Mouse (Mus musculus) neural tube, embryonic 13.5 days (tissue): ENCODE results near the gene Actg1. TPM values are rescaled to one million over a fixed set of nuclear protein-coding genes. Genes with fewer than 3 reads are reported as not detected.

Experiments used
- ATAC-seq: fragments of 200-750 bp; cut with Nextera tagmentation; 2 replicates; pipeline ENCODE4 v1.8.0; 2017; ENCODE audit warnings: low read depth, mild to moderate bottlenecking, moderate TSS enrichment, moderate library complexity
- H3K27ac ChIP-seq: fragments of 300-500 bp; sonication (generic); replicated peaks from 2 replicates; pipeline ENCODE4 v1.5.1; 2015; ENCODE audit warnings: moderate library complexity, mild to moderate bottlenecking, inconsistent platforms
- H3K27me3 ChIP-seq: fragments of 300-500 bp; sonication (generic); 2 replicates; pipeline ENCODE4 v1.6.1; 2015; ENCODE audit warnings: mild to moderate bottlenecking, inconsistent platforms
- H3K36me3 ChIP-seq: fragments of 300-500 bp; sonication (generic); 2 replicates; pipeline ENCODE4 v1.6.1; 2015; ENCODE audit warnings: mild to moderate bottlenecking, inconsistent platforms
- H3K4me1 ChIP-seq: fragments of 300-500 bp; sonication (generic); replicated peaks from 2 replicates; pipeline ENCODE4 v1.6.1; 2015; ENCODE audit warnings: inconsistent platforms
- H3K4me2 ChIP-seq: fragments of 300-500 bp; sonication (generic); 2 replicates; pipeline ENCODE4 v1.6.1; 2015; ENCODE audit warnings: inconsistent platforms, mild to moderate bottlenecking, moderate library complexity
- H3K4me3 ChIP-seq: fragments of 300-500 bp; sonication (generic); 2 replicates; pipeline ENCODE4 v1.5.1; 2015; ENCODE audit warnings: mild to moderate bottlenecking, inconsistent platforms
- H3K9ac ChIP-seq: fragments of 300-500 bp; sonication (generic); 2 replicates; pipeline ENCODE4 v1.6.1; 2015; ENCODE audit warnings: moderate library complexity, mild to moderate bottlenecking, inconsistent platforms
- H3K9me3 ChIP-seq: fragments of 300-500 bp; sonication (generic); 2 replicates; pipeline ENCODE4 v1.6.1; 2016; ENCODE audit warnings: inconsistent platforms
- WGBS: fragments of 180-500 bp; shearing (Covaris S2); methylation state at CpG from one replicate; pipeline ENCODE4 v1.1.7; 2015; 5-methylcytosine and 5-hydroxymethylcytosine counted together
- microRNA-seq: library from miRNA; unstranded; fragments of <30 nt; microRNA quantifications from one replicate; pipeline ENCODE4, GENCODE M21; 2016
- polyA plus RNA-seq: library from polyadenylated mRNA; unstranded; fragments of >200 nt; fragmentation: Nextera tagmentation; extraction: Ambion mirVana; gene quantifications from 2 replicates; pipeline ENCODE4 v1.2.1, GENCODE M21; 2015

The Actg1 gene
- polyA plus RNA-seq, 1 experiment from 2014 or later = 3,979 TPM

DNA sequence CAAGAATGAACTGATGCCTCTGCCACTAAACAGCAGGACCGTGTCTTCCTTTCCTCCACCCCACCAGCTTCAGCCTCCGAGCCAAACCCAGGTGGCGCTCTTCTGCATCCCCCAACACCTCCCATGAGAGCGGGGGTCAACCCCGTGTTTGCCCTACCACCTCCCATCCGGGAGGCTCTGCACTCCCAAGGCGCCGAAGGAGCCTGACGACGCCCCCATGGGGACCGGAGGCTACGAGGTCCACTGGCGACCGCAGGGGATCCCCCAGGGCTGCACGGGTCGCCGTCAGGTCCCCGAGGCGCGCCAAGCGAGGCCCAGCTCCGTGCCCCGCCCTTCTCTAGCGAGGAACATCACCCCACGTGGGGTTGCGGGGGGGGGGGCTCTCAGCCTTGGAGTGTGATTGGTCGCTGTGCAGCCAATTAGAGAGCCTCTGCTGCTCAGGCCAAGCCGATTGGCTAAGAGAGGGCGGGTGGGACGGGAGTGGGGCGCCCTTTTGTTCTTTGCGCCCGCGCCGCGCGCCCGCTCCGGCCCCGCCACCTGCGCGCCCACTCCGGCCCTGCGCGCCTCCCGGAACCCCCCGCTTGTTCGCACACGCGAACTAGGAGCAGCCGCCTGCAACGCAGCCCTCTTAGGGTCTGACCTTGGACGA lies 43.3 kb downstream of the Actg1 start:
- Histone ChIP-seq H3K27ac (peak overlapping the region; percentile 94), H3K4me2 (peak overlapping the region; percentile 72), H3K4me1 (peaks cover 62% of the 10 kb centered on the region), H3K27me3 (peaks cover 22% of the 10 kb centered on the region), H3K4me3 (peak overlapping the region; percentile 48), H3K9me3 (no peaks in the 10 kb centered on the region), H3K9ac (peak overlapping the region; percentile 79), H3K36me3 (no peaks in the 10 kb centered on the region)
- ATAC-seq = peak; percentile 93
- WGBS = 4% methylated on average over 42 of the region's 53 CpGs

- Histone ChIP-seq H3K36me3 (no peaks in the 10 kb centered on the region), H3K9ac (peak overlapping the region; percentile 79; the same call in 1 of the 2 replicates), H3K4me2 (peak overlapping the region; percentile 72), H3K9me3 (no peaks in the 10 kb centered on the region), H3K4me1 (peaks cover 65% of the 10 kb centered on the region), H3K27me3 (peaks cover 23% of the 10 kb centered on the region), H3K27ac (peak overlapping the region; percentile 94), H3K4me3 (peak overlapping the region; percentile 48; the same call in 1 of the 2 replicates)
- ATAC-seq = 0 out of 2 replicates have a peak, but pooled peaks have one; percentile 1
- 22% methylated on average over 5 of the region's 5 CpGs for WGBS
Measured at GRCm38 (mm10) chr11:120304350-120304694, 44.0 kb downstream of the Actg1 start.

GRCm38 (mm10) chr11:120303559-120304349 lies 44.6 kb downstream of the Actg1 start:
- H3K36me3 ChIP-seq = no peaks in the 10 kb centered on the region
- 91% methylated on average over 21 of the region's 21 CpGs for WGBS
- peak overlapping the region; percentile 94; the same call in 1 of the 2 replicates for H3K27ac ChIP-seq
- H3K27me3 ChIP-seq = peaks cover 29% of the 10 kb centered on the region
- H3K4me3 ChIP-seq = no peak overlapping the region
- no peak for ATAC-seq
- peaks cover 62% of the 10 kb centered on the region for H3K4me1 ChIP-seq
- no peak overlapping the region for H3K9ac ChIP-seq
- H3K9me3 ChIP-seq = no peaks in the 10 kb centered on the region
- no peak overlapping the region for H3K4me2 ChIP-seq

GRCm38 (mm10) chr11:120303119-120303518 lies 45.2 kb downstream of the Actg1 start:
- no peaks in the 10 kb centered on the region for H3K36me3 ChIP-seq
- H3K4me1 ChIP-seq = peaks cover 59% of the 10 kb centered on the region
- ATAC-seq = no peak
- no peaks in the 10 kb centered on the region for H3K9me3 ChIP-seq
- 74% methylated on average over 9 of the region's 9 CpGs for WGBS
- peaks cover 29% of the 10 kb centered on the region for H3K27me3 ChIP-seq
- H3K9ac ChIP-seq = no peak overlapping the region
- H3K27ac ChIP-seq = no peak overlapping the region
- H3K4me3 ChIP-seq = no peak overlapping the region
- no peak overlapping the region for H3K4me2 ChIP-seq

DNA sequence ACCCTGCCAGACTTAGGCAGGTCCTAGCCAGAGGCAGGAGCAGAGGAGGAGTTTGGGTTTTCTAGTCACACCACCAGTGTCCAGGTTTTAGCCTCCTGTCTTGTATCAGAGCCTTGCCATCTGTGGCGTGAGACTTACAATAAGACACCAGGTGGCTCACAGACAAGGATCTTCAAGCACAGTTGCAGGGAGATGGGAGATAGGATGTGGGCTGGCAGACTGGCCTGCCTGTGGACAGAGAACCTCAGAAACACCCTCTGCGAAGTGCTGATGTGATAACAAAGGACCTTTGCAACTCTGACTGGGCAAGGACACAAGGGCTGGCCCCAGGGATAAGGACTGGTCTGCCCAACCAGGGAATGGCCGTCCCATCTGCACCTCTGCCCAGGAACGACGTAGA lies 48.9 kb downstream of the Actg1 start:
- WGBS = 66% methylated on average over 5 of the region's 5 CpGs
- H3K27ac ChIP-seq = no peak overlapping the region
- no peak overlapping the region for H3K9ac ChIP-seq
- no peaks in the 10 kb centered on the region for H3K9me3 ChIP-seq
- no peak for ATAC-seq
- peaks cover 24% of the 10 kb centered on the region for H3K27me3 ChIP-seq
- peaks cover 59% of the 10 kb centered on the region for H3K4me1 ChIP-seq
- H3K36me3 ChIP-seq = no peaks in the 10 kb centered on the region
- no peak overlapping the region for H3K4me2 ChIP-seq
- H3K4me3 ChIP-seq = no peak overlapping the region

DNA sequence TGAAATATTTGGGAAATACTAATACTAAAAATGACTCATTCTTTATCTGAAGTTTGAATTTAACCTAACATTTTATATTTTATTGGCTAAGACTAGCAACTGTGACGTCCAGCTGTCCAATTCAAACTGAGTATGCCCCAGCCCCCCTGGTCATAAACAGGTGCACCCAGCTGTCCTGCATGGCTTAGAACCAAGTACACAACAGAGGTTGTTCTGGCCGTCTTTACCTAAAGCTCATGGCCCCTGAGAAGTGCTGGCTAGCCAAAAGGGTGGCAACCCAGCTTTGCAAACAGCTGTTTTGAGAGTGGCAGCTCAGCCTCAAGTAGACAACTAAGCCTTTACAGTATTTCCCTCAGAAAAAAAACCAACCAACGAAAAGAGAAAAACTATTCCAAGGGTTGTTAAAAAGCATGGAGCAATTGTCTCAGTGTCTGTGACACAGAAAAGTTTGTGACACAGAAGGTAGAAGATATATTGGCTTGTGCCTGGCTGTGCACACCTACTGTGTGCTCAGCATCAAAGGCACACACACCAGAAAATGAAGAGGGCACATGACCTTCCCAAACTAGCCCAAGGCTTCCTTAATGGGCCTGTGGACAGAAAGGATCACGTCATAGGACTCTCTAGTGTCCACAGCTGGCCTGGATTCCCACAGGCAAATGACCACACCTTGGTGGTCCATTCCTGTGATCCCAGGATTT lies 49.8 kb downstream of the Actg1 start:
- Histone ChIP-seq H3K9ac (no peak overlapping the region), H3K4me2 (no peak overlapping the region), H3K36me3 (no peaks in the 10 kb centered on the region), H3K9me3 (no peaks in the 10 kb centered on the region), H3K4me1 (peaks cover 59% of the 10 kb centered on the region), H3K27me3 (peaks cover 20% of the 10 kb centered on the region), H3K4me3 (no peak overlapping the region), H3K27ac (no peak overlapping the region)
- 77% methylated on average over 4 of the region's 4 CpGs for WGBS
- no peak for ATAC-seq

GRCm38 (mm10) chr11:120297767-120298166 lies 50.6 kb downstream of the Actg1 start:
- peaks cover 60% of the 10 kb centered on the region for H3K4me1 ChIP-seq
- no peak for ATAC-seq
- H3K4me3 ChIP-seq = no peak overlapping the region
- peaks cover 4% of the 10 kb centered on the region; the same call in 1 of the 2 replicates for H3K36me3 ChIP-seq
- H3K9ac ChIP-seq = no peak overlapping the region
- no peak overlapping the region for H3K4me2 ChIP-seq
- no peak overlapping the region for H3K27ac ChIP-seq
- WGBS = 70% methylated on average over 7 of the region's 7 CpGs
- H3K9me3 ChIP-seq = no peaks in the 10 kb centered on the region
- H3K27me3 ChIP-seq = peaks cover 18% of the 10 kb centered on the region; the same call in 1 of the 2 replicates

DNA sequence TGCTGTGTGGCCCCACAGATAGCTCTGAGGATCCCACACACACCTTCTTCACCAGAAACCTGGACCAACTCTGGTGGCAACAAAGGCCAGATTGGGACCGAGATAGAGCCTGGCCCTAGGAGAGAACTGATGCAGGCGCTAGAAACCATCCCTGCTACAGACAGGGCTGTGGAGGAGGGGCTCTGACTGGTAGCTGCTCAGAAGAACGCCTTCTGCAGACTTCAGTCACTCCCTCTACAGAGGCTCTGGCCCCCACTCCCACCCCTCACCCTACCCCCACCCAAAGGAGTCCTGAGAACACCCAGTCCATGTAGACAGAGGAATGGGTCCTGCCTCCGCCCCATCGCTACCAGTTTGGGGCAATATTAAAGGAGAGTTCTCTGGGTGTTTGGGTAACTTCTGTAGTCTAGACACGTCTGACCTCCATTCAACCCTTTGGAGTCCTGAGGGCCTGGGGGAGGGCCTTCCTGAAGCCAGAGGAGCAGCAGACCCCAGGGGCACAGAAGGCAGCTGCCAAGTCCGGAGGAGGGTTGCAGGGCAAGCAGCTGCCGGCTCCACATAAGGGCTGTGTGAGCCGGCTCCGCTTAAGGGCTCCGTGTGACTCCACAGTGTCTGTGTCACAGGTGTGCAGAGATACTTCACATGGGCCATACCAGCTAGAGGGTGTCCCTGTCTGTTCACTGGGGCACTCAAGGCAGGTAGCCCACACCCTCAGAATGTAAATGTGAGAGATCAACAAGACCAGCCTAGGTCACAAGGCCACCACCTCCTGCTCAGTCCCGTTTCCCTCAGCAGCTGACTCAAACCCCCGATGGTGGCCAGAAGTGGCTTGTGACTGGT lies 51.8 kb downstream of the Actg1 start:
- 29% methylated on average over 13 of the region's 13 CpGs for WGBS
- Histone ChIP-seq H3K27ac (peak overlapping the region; percentile 18; the same call in 1 of the 2 replicates), H3K9ac (no peak overlapping the region), H3K4me2 (no peak overlapping the region), H3K36me3 (peaks cover 10% of the 10 kb centered on the region; the same call in 1 of the 2 replicates), H3K4me3 (no peak overlapping the region), H3K9me3 (no peaks in the 10 kb centered on the region), H3K27me3 (peaks cover 10% of the 10 kb centered on the region; the same call in 1 of the 2 replicates), H3K4me1 (peaks cover 47% of the 10 kb centered on the region)
- peak; percentile 62 for ATAC-seq

Small RNA genes within 50 kb of the gene (microRNA-seq; reads per million reads assigned to microRNA genes)
- gene Gm23419 (not detected), gene Mir6935 (1.9 reads per million, percentile 6 among the genes with 10 or more reads in this experiment)

Other genes with a start within 250 kb of the Actg1 start
- 20.6 and 21.7 TPM in 2 replicates for gene Tepsin, start 249.8 kb downstream of the Actg1 start, polyA plus RNA-seq
- 38.0 and 45.6 TPM in 2 replicates for gene Ndufaf8, start 249.6 kb downstream of the Actg1 start, polyA plus RNA-seq
- gene Slc38a10, start 197.2 kb downstream of the Actg1 start, polyA plus RNA-seq = 103 and 108 TPM in 2 replicates
- gene Bahcc1, start 115.6 kb downstream of the Actg1 start, polyA plus RNA-seq = 13.6 and 15.3 TPM in 2 replicates
- gene Fscn2, start 13.0 kb upstream of the Actg1 start, polyA plus RNA-seq = 1.3 and 1.5 TPM in 2 replicates
- gene Faap100, start 30.2 kb upstream of the Actg1 start, polyA plus RNA-seq = 53.9 and 59.7 TPM in 2 replicates
- gene Nploc4, start 89.2 kb upstream of the Actg1 start, polyA plus RNA-seq = 33.5 and 33.8 TPM in 2 replicates
- gene Tspan10, start 94.1 kb upstream of the Actg1 start, polyA plus RNA-seq = not detected in 2 replicates
- 0.29 and 0.34 TPM in 2 replicates for gene Pde6g, start 105.0 kb upstream of the Actg1 start, polyA plus RNA-seq
- gene Oxld1, start 109.5 kb upstream of the Actg1 start, polyA plus RNA-seq = 8.5 and 10.4 TPM in 2 replicates
- gene Ccdc137, start 109.6 kb upstream of the Actg1 start, polyA plus RNA-seq = 26.3 and 26.9 TPM in 2 replicates
- gene Arl16, start 119.1 kb upstream of the Actg1 start, polyA plus RNA-seq = 64.8 and 70.8 TPM in 2 replicates
- 123 and 124 TPM in 2 replicates for gene Mrpl12, start 136.1 kb upstream of the Actg1 start, polyA plus RNA-seq
- 29.3 and 31.1 TPM in 2 replicates for gene Slc25a10, start 143.3 kb upstream of the Actg1 start, polyA plus RNA-seq
- gene Gcgr, start 182.2 kb upstream of the Actg1 start, polyA plus RNA-seq = 0.20 and 0.28 TPM in 2 replicates
- gene Mcrip1, start 201.2 kb upstream of the Actg1 start, polyA plus RNA-seq = 201 and 236 TPM in 2 replicates
- gene Ppp1r27, start 202.6 kb upstream of the Actg1 start, polyA plus RNA-seq = not detected in 2 replicates
- 329 and 382 TPM in 2 replicates for gene P4hb, start 224.7 kb upstream of the Actg1 start, polyA plus RNA-seq
- gene Arhgdia, start 233.1 kb upstream of the Actg1 start, polyA plus RNA-seq = 529 and 543 TPM in 2 replicates
- gene Alyref, start 249.8 kb upstream of the Actg1 start, polyA plus RNA-seq = 292 and 326 TPM in 2 replicates
- 175 and 192 TPM in 2 replicates for gene Anapc11, start 249.9 kb upstream of the Actg1 start, polyA plus RNA-seq